Mouse (Mus musculus): ENCODE results near the gene Zfp839.
"Not testable (repeated sequence)": the region's sequence is repeated elsewhere in the genome, so short reads cannot be mapped to it uniquely, and the experiment has no call there.

Gene Zfp839

DNA sequence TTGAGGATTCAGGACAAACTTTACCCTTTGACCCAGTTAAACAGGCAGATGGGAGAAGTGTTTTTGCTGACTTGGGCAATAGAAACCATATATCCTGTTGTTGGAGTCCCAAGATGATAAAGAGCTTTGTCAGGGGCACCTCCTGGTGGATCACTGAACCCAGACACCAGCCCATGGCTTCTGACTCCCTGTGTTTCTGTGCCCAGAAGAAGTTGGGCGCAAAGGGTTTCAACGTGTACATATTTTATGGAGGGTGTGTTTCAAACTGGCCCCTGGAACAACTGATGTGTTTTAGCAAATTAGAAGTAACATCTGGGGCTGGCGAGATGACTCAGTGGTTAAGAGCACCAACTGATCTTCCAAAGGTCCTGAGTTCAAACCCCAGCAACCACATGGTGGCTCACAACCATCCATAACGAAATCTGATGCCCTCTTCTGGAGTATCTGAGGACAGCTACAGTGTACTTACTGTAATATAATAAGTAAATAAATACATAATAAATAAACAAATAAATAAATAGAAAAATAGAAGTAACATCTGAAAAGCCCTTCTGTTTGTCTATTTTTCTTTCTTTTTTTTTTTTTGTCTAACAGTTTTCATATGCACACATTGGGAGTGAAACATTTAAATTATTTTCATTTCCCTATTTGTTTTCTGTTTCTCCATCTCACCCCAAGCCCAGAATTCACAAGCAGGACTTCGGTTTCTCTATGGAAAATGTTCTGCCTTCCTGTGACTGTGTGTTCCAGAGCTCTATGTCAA, 8.1 kb upstream of the Zfp839 start:
- no peak for DNase-seq

DNA sequence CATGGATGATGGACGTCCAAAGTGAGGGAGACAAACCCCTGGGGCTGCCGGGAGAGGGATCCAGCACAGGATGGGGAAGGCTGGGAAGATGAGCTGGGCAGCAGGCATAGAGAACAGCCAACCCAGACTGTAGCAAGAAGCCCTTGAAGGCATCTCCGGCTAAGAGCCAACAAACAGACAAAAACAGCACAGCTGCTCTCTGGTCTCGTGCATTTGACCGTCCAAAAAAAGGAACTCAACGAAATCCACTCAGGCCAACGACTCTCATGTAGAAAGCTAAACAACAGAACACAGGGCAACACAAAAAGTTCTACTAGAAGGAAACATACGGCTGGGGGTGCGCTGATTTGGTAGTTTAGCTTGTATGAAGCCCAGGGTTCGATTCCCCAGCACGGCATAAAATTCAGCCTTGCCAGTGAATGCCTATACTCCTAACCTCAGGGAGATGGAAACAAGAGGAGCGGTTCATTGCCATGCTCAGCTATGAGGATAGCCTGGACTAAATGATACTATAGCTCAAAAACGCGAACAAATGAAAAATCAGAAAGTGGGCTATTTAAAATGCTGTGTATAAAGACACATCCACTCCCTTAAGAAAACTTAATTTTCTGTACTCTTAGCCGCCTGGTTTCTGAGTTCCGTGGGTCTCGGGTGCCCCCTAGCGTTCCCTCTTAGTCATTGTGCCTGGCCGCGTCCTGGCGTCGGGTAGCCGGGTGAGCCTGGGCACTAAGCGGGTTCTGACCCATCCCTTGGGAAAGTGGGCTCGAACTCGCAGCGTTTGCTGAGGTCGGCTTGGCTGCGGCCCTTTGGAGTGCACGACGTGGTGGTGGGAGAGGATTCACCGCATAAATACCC, 6.6 kb upstream of the Zfp839 start:
- DNase-seq, result peak; percentile 91

DNA sequence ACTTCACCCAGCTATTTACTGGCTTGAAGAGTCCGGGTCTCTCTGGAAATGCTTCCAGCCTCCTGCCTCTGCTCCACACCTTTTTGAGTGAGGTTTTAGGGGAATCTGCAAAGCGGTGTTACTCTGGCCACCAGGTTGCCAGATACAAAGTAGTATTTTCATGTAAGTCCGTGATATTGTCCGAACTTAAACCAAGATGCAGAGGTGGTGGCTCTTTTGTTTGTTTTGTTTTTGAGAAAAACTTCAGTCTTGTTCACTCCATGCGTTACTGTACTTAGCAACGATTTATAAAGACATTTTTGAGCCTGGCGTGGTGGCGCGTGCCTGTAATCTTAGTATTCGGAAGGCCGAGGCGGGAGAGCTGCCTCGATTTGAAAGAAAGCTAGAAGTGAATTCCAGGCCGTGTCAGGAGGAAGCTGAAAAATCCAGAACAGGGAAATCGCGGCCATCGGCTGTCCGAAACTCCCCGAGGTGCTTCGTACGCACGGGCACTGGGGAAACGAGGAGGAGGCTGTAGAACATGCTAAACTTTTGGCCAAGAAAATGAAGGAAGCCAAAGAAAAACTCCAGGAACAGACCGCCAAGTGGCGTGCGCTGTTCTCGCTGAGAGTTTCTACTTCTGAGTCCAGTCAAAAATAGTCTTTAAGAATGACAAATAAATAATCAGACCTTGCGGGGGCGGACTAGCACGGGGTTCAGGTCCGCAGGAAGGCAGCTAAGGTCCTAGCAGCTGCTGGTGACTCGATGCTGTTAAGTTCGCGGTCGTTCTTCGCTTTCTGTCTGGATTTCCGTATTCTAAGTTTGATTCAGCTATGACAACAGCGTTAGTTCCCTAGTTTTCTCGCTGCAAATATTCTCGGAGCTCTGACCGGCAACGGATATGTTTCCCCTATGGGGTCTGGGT, 5.6 kb upstream of the Zfp839 start:
- peak in 1 of 2 experiments; percentile 38 for DNase-seq

DNA sequence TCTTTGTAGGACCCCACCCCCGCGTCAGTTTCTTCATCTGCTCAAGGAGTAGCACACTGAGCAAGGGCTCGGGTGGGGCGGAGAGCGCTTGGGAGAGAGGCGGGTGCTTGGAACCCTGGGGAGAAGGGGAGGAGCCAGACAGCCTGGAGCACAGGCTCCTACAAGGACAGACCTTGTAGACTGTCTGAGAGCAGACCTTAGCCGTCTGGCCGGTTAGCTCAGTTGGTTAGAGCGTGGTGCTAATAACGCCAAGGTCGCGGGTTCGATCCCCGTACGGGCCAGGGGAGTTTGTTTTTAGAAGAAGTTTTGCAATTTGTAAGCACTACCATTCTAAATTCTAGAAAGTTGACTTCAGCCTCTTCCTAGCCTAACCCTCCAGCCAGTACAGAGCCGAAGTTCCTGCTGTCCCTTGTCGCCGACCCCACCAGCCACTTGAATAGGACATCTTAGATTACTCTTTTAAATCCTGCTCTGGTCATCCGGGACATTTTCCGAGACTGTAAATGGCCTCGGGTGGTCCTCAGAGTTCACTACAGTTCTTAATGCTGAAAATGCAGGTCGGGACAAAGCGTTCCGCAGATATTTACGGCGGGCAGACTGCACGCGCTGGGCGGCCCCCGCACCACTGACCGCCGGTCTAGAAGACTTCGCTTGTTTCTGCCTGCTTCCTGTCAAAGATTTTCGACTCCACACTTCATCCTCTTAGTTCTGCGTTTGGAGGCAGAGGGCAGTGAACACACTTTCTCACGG, 4.7 kb upstream of the Zfp839 start:
- peak; percentile 73 for DNase-seq

GRCm38 (mm10) chr12:110846191-110846765, 3.8 kb upstream of the Zfp839 start:
- no peak for DNase-seq

DNA sequence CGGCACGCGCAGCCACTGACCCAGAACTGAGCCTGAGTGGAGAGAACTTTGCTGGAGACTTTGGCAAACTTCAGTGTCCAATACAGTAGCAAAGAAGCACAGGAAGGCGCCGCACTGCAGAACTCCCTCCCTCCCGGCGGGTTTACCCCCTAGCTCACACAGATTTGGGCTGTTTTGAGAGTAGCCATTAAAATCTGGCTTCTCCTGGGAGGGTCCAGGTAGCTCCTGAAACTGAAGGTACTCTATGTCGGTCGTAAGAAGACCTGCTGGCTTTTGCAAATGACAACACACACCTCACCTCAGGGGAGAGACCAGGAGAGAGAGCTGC, 840 bp downstream of the Zfp839 start:
- DNase-seq, result peak; percentile 33 to 36

DNA sequence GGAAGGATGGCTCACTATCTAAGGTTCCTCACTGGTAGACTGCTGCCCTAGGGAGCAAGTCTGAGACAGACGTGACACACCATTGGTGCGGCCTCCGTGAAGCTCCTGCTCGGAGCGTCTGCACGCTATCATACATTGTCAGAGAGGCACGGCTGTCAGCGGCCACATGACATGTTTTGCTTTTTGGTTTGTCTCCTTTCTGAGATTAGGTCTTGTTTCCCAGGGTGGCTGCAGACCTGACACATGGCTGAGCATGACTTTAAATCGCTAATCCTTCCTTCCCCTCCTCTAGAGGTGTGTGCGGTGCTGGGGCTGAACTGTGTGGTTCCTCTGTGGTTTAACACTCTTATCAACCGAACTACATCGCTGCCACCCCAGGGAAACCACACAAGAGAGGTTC, 1.4 kb downstream of the Zfp839 start:
- peak; percentile 42 to 44 for DNase-seq

- no peak for DNase-seq
Observed at GRCm38 (mm10) chr12:110851923-110852322, 1.9 kb downstream of the Zfp839 start.

DNA sequence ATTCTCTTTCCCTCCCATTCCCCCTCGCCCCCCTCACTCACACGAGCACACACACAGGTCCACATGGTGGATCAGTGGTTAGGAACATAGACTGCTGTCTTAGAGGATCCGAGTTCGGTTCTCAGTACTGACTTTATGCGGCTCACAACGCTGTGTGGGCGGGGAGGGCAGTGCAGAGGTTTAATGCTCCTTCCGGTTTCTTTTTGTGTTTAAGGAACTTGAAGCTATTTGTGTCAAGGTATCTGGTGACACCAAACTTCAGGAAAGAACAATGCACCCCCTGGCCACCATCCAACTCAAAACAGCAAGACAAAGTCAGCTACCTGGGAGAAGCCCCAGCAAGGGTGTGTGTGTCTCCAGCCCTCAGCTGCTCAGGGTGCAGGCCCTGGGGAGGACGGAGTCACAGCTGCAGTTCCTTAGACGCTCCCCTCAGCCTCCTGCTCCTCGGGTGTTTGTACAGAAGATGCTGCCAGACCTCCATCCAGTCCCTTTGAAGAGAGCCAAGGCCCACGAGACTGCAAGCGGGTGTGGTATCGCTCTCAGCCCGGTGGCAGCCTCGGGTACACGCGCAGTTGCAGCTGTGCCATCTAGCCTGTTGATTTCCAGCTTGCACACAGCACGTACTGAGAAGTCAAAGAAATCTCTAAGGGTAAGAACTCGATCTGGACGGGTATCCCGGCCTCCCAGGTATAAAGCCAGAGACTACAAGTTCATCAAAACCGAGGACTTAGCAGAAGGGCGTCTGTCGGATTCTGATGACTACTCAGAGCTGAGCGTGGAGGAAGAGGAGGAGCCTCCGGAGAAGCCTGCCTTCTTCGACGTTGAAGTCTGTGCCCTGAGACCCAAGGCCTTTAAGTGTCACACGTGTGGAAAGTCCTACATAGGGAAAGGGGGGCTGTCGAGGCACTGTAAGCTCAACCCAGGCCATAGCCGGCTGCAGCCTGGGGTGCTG, 5.0 kb downstream of the Zfp839 start:
- peak; percentile 52 to 58 for DNase-seq

DNA sequence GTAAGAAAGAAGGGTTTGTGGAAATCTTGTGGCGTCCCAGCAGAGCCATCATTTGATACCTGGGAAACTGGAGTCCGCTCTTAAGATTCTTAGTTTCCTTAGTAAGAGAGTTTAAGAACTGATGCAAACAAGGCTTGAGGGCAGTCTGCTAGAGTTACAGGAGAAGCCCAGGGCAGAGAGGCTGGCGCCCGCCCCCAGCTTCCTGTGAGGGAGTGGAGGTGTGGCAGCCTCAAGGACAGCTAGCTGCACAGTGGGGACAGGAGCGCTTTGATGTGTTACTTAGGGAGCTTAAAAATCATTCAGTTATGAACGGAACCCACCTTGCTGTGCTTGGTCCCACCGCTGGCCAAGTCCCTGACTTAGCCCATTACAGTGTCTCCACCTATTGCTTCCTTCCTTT, 7.1 kb downstream of the Zfp839 start:
- DNase-seq, result peak in 1 of 2 experiments; percentile 27

GRCm38 (mm10) chr12:110858681-110859080, 8.6 kb downstream of the Zfp839 start:
- DNase-seq, result not testable (repeated sequence)

GRCm38 (mm10) chr12:110860293-110860692, 10.2 kb downstream of the Zfp839 start:
- DNase-seq, result no peak

DNA sequence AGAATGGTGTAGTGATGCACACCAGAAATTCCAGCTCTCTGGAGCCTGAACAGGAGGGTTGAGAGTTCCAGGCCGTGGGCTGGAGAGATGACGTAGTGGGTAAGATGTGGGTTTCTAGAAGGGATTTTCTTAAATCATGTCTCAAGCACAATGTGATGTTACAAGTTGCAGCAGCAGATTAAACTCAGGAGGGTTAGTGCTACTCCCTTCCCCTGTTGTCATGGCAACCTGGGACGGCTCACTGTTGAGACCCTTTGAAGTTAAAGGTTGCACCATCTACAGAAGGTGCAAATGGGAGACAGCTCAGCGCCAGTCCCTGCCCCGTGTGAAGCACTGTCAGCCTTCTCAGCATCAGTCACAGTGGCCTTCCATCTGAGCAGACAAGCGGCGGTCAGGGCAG, 11.2 kb downstream of the Zfp839 start:
- DNase-seq, result no peak

- no peak for DNase-seq
Observed at GRCm38 (mm10) chr12:110864008-110864407, 14.0 kb downstream of the Zfp839 start.

DNA sequence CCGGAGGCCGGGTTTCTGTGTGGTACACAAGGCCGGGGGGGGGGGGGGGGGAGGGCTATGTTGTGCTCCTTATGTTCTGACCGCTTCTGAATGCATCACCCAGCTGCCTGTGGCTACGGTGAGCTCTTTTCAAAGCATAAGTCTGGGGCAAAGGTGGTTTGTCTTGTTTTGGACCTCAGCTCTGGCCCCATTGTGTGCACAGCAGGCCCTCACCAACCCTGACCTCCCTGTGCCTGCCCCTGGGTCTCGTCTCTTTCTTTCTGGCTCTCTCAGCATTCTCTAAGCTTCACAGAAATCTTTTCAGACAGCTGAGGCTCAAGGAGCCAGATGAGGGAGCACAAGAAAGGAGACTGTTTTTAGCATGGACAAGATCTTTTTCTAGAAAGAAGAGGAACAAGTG, 15.5 kb downstream of the Zfp839 start:
- DNase-seq, result no peak

DNA sequence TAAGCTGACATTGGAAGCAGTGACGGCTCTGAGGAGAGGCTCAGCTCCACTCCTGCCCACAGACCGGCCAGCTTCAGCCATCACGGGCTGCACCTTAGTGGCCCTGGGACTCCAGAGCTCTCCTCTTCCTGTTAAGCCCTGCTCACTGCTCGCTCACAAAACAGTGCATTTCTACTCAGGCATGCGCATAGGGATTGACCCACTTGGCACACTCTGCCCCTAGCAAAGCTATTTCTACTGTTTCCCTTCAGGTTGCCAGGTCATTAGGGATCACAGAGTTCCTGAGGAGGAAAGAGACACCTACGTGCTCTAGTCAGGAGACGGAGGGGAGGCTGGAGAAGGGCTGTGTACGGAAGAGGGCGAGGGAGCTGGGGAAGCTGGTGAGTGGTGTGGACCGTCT, 15.9 kb downstream of the Zfp839 start:
- DNase-seq, result no peak

- no peak for DNase-seq
Observed at GRCm38 (mm10) chr12:110870107-110870506, 20.1 kb downstream of the Zfp839 start.

GRCm38 (mm10) chr12:110871247-110871646, 21.2 kb downstream of the Zfp839 start:
- DNase-seq, result no peak

- no peak for DNase-seq
Observed at GRCm38 (mm10) chr12:110875351-110875750, 25.3 kb downstream of the Zfp839 start.

GRCm38 (mm10) chr12:110882291-110882690, 32.2 kb downstream of the Zfp839 start:
- DNase-seq, result no peak

GRCm38 (mm10) chr12:110885251-110885650, 35.2 kb downstream of the Zfp839 start:
- DNase-seq, result no peak
